Mouse (Mus musculus): ENCODE measurements around the gene Otof. TPM values are rescaled to one million over a fixed set of nuclear protein-coding genes. Genes with fewer than 3 reads are reported as not detected.

The Otof gene
- polyA plus RNA-seq, 1 experiment: 0.23 TPM

DNA sequence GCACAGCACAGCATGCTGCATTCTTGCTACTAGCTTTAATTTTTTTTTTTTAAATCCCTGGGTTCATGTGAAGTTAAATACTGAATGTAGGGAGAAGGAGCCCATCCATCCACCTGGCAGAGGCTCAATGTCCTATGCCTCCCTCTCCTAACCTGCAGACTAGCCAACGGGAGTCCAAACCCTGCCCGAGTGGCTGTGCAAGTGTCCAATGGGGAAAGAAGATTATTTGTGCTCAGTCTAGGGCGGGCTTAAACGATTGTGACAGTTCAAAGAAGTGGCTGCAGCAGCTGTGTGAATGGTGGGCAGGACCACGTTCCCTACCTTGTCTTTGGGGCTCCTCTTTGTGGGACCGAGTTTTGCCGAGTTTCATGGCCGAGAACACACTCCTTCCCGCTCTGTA, 54.9 kb downstream of the Otof start:
- H3K27me3 ChIP-seq (ENCODE audit: control insufficient read depth, insufficient read depth, low read length): no peaks in the 10 kb centered on the region
- H3K4me3 ChIP-seq (ENCODE audit: control insufficient read depth, low read depth, low read length): no peak overlapping the region
- TF ChIP-seq POLR2A (IDR thresholded peaks at IDR 0.05; ENCODE audit: control insufficient read depth, low read depth, low read length) (no peak), CTCF (IDR thresholded peaks at IDR 0.05; ENCODE audit: control insufficient read depth, insufficient read depth, insufficient replicate concordance, low read depth, low read length) (no peak)
- H3K36me3 ChIP-seq (ENCODE audit: control insufficient read depth, insufficient read depth, low read length): no peaks in the 10 kb centered on the region
- H3K4me1 ChIP-seq (ENCODE audit: control insufficient read depth, insufficient read depth, low read length): no peaks in the 10 kb centered on the region
- H3K27ac ChIP-seq (ENCODE audit: control insufficient read depth, insufficient read depth, low read depth, low read length): no peak overlapping the region

DNA sequence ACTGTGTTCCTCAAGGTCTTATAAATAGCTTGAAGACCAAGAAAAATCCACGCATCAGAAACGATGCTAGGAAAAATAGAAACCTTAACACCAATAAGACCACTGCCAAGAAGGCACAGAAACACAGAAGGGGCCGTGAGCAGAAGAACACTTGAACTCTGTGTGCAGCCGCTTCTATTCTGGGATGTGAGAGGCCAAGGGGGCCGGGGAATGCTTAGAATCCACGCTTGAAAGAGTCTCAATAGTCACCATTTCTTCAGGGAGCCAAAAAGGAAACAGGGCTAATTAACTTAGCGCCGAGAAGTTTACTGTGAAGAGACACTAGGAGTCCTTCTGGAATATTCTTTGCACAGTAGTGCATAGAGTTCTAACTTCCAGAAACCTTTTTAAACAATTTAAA, 60.6 kb downstream of the Otof start:
- TF ChIP-seq POLR2A (IDR thresholded peaks at IDR 0.05; ENCODE audit: control insufficient read depth, low read depth, low read length): no peak
- no peak for TF ChIP-seq CTCF (IDR thresholded peaks at IDR 0.05; ENCODE audit: control insufficient read depth, insufficient read depth, insufficient replicate concordance, low read depth, low read length)
- no peaks in the 10 kb centered on the region for H3K27me3 ChIP-seq (ENCODE audit: control insufficient read depth, insufficient read depth, low read length)
- no peaks in the 10 kb centered on the region for H3K36me3 ChIP-seq (ENCODE audit: control insufficient read depth, insufficient read depth, low read length)
- no peaks in the 10 kb centered on the region for H3K4me1 ChIP-seq (ENCODE audit: control insufficient read depth, insufficient read depth, low read length)
- no peak overlapping the region for H3K27ac ChIP-seq (ENCODE audit: control insufficient read depth, insufficient read depth, low read depth, low read length)
- H3K4me3 ChIP-seq (ENCODE audit: control insufficient read depth, low read depth, low read length): no peak overlapping the region

DNA sequence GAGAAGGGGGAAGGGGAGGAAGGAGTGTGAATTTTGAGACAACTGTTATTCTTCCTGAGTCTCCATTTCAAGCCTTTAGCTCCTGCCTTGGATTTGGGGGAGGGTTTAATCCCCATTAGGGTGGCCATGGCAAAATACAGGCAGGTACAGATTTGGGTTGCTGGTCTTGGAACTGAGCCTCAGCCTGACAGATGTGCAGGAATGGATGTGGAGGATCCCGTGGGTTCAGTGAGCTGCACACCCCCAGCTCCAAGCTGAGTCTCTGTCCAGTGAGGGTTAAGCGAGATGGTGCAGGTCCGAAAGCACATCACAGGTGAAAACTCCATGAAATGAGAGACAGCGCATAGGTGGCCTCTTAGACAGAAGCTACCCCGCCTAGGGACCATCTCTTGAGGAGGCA, 61.2 kb downstream of the Otof start:
- Histone ChIP-seq H3K27me3 (ENCODE audit: control insufficient read depth, insufficient read depth, low read length) (no peaks in the 10 kb centered on the region), H3K4me1 (ENCODE audit: control insufficient read depth, insufficient read depth, low read length) (no peaks in the 10 kb centered on the region), H3K27ac (ENCODE audit: control insufficient read depth, insufficient read depth, low read depth, low read length) (no peak overlapping the region), H3K36me3 (ENCODE audit: control insufficient read depth, insufficient read depth, low read length) (no peaks in the 10 kb centered on the region), H3K4me3 (ENCODE audit: control insufficient read depth, low read depth, low read length) (no peak overlapping the region)
- TF ChIP-seq POLR2A (IDR thresholded peaks at IDR 0.05; ENCODE audit: control insufficient read depth, low read depth, low read length) (no peak), CTCF (IDR thresholded peaks at IDR 0.05; ENCODE audit: control insufficient read depth, insufficient read depth, insufficient replicate concordance, low read depth, low read length) (no peak)

DNA sequence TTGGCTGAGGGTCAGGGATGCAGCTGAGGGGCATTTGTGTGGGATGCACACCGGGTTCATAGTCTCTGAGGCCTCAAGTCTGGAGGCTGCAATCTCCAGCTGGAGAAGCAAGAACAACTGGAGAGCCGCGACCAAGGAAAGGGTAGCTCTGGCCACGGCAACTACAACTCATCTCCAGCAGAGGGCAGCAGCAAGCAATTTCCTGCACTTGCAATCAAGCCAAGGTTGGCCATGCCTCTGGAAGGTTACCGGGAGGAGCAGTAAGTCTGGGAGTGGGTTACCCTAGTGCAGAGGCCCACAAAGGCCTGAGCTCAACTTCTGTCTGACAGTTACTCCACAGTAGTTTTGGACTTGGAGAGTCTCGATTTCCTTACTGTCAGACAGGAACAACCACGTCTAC, 70.3 kb downstream of the Otof start:
- peaks cover 2% of the 10 kb centered on the region for H3K4me1 ChIP-seq (ENCODE audit: control insufficient read depth, insufficient read depth, low read length)
- no peak overlapping the region for H3K27ac ChIP-seq (ENCODE audit: control insufficient read depth, insufficient read depth, low read depth, low read length)
- H3K4me3 ChIP-seq (ENCODE audit: control insufficient read depth, low read depth, low read length): no peak overlapping the region
- no peaks in the 10 kb centered on the region for H3K27me3 ChIP-seq (ENCODE audit: control insufficient read depth, insufficient read depth, low read length)
- TF ChIP-seq POLR2A (IDR thresholded peaks at IDR 0.05; ENCODE audit: control insufficient read depth, low read depth, low read length): no peak
- TF ChIP-seq CTCF (IDR thresholded peaks at IDR 0.05; ENCODE audit: control insufficient read depth, insufficient read depth, insufficient replicate concordance, low read depth, low read length): peak; percentile 83; the same call in 1 of the 2 replicates
- H3K36me3 ChIP-seq (ENCODE audit: control insufficient read depth, insufficient read depth, low read length): no peaks in the 10 kb centered on the region

DNA sequence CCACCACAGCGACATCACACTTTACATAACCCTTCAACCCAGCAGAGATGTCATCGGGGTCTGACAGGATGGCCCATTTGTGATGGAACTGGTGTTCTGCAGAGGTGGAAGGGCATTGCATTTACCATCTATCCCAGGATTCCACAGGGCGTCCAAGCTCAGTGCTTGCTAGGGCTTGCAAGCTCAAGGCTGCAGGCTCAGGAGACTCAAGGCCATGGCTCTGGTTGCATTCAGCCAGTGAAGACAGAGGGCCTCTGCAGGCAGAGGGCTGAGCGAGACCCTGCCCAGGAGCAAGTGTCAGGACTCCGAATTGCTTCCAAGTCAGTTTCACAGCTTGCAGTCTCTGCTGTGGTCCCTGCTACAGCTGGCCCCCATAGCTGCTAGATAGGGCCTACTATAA, 71.9 kb downstream of the Otof start:
- no peak overlapping the region for H3K27ac ChIP-seq (ENCODE audit: control insufficient read depth, insufficient read depth, low read depth, low read length)
- TF ChIP-seq POLR2A (IDR thresholded peaks at IDR 0.05; ENCODE audit: control insufficient read depth, low read depth, low read length): no peak
- TF ChIP-seq CTCF (IDR thresholded peaks at IDR 0.05; ENCODE audit: control insufficient read depth, insufficient read depth, insufficient replicate concordance, low read depth, low read length): no peak
- no peak overlapping the region for H3K4me3 ChIP-seq (ENCODE audit: control insufficient read depth, low read depth, low read length)
- H3K4me1 ChIP-seq (ENCODE audit: control insufficient read depth, insufficient read depth, low read length): peaks cover 2% of the 10 kb centered on the region
- H3K36me3 ChIP-seq (ENCODE audit: control insufficient read depth, insufficient read depth, low read length): no peaks in the 10 kb centered on the region
- H3K27me3 ChIP-seq (ENCODE audit: control insufficient read depth, insufficient read depth, low read length): no peaks in the 10 kb centered on the region

DNA sequence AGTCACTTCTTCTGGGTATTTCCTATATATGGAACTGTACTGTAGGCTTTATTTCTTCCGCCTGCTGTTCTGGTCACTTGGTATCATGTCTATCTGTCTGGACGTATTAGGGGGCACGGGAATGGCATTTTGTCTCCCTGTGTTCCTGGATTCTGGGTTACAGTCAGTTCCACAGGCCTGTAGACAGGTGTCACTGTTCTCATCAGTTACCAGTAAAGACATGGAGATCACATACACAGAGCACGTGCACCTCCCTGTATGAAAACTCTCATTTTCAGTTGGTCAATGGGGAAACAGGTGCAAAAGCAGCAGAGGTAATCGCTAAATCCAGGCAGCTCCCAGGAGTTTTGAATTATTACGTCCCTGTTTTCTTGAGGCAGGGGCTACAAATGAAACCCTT, 74.0 kb downstream of the Otof start:
- Histone ChIP-seq H3K4me3 (ENCODE audit: control insufficient read depth, low read depth, low read length) (no peak overlapping the region), H3K27me3 (ENCODE audit: control insufficient read depth, insufficient read depth, low read length) (no peaks in the 10 kb centered on the region), H3K4me1 (ENCODE audit: control insufficient read depth, insufficient read depth, low read length) (peaks cover 2% of the 10 kb centered on the region), H3K36me3 (ENCODE audit: control insufficient read depth, insufficient read depth, low read length) (no peaks in the 10 kb centered on the region), H3K27ac (ENCODE audit: control insufficient read depth, insufficient read depth, low read depth, low read length) (no peak overlapping the region)
- no peak for TF ChIP-seq CTCF (IDR thresholded peaks at IDR 0.05; ENCODE audit: control insufficient read depth, insufficient read depth, insufficient replicate concordance, low read depth, low read length)
- TF ChIP-seq POLR2A (IDR thresholded peaks at IDR 0.05; ENCODE audit: control insufficient read depth, low read depth, low read length): no peak

DNA sequence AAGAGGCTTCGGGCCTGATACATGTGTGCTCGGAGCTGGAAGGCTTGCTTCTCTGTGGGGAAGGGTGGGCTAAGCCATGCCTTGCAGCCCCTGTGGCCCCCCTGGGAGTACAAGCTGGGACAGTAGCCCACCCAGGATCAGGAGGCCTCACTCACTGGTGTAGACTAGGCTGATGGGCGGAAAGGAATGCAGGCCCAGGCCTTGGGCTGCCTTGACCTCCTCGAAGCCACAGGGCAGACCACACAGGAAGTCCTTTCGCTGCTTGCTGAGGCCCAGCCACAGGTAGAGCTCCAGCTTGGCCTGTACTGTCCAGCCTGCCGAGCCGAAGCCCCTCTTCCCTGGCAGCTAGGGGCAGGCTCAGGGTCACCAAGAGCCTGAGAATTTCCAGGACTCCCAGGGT, 78.9 kb downstream of the Otof start:
- Histone ChIP-seq H3K4me1 (ENCODE audit: control insufficient read depth, insufficient read depth, low read length) (no peaks in the 10 kb centered on the region), H3K36me3 (ENCODE audit: control insufficient read depth, insufficient read depth, low read length) (no peaks in the 10 kb centered on the region), H3K27ac (ENCODE audit: control insufficient read depth, insufficient read depth, low read depth, low read length) (no peak overlapping the region), H3K27me3 (ENCODE audit: control insufficient read depth, insufficient read depth, low read length) (no peaks in the 10 kb centered on the region), H3K4me3 (ENCODE audit: control insufficient read depth, low read depth, low read length) (no peak overlapping the region)
- TF ChIP-seq CTCF (IDR thresholded peaks at IDR 0.05; ENCODE audit: control insufficient read depth, insufficient read depth, insufficient replicate concordance, low read depth, low read length): no peak

DNA sequence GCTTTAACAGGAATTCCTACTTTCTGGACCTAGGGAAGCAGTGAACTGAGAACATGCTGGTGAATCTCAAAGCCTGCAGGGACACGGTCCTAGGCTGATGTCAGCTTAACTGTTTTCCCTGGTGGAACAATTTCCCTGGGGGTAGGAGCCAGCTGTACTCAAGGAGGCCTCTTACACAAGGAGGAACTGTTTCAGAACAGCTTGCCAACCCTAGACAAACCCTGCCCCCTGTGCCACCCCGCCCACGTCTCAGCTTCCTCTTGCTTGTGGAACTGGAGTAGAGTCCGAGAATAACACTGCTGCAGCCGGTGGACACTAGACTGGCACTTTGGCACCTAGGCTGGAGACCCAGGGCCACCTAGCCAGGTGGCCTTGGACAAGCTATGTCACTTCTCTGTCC, 92.3 kb downstream of the Otof start:
- Histone ChIP-seq H3K36me3 (ENCODE audit: control insufficient read depth, insufficient read depth, low read length) (no peaks in the 10 kb centered on the region), H3K27ac (ENCODE audit: control insufficient read depth, insufficient read depth, low read depth, low read length) (no peak overlapping the region), H3K4me1 (ENCODE audit: control insufficient read depth, insufficient read depth, low read length) (peaks cover 3% of the 10 kb centered on the region; the same call in 1 of the 2 replicates), H3K27me3 (ENCODE audit: control insufficient read depth, insufficient read depth, low read length) (no peaks in the 10 kb centered on the region), H3K4me3 (ENCODE audit: control insufficient read depth, low read depth, low read length) (no peak overlapping the region)
- TF ChIP-seq POLR2A (IDR thresholded peaks at IDR 0.05; ENCODE audit: control insufficient read depth, low read depth, low read length): no peak
- no peak for TF ChIP-seq CTCF (IDR thresholded peaks at IDR 0.05; ENCODE audit: control insufficient read depth, insufficient read depth, insufficient replicate concordance, low read depth, low read length)
